Mouse (Mus musculus): Measurements from ENCODE around the gene Arhgap27. TPM values are rescaled to one million over a fixed set of nuclear protein-coding genes. Genes with fewer than 3 reads are reported as not detected.
"Not testable (repeated sequence)": the region's sequence is repeated elsewhere in the genome, so short reads cannot be mapped to it uniquely, and the experiment has no call there.

The Arhgap27 gene
- total RNA-seq (2021) = 10 to 100 TPM; 10.8 to 12.4 TPM
- long read RNA-seq, experiment 1, partial matches to known transcripts = 0 of 2 reads
- long read RNA-seq, experiment 1, other reads (novel, unspliced or antisense) = 1 of 2 reads
- long read RNA-seq, experiment 2, partial matches to known transcripts = 2 of 7 reads
- long read RNA-seq, experiment 2, other reads (novel, unspliced or antisense) = 4 of 7 reads

- intact Hi-C loops (cut with DNase I) = loop anchor here (5.0 kb wide), 1 partner anchor 34 kb away; no protein-coding TSS in a partner anchor
- DNase-seq (ENCODE audit: low spot score in 2 of 2) = peak; percentile 38 to 55
Observed at GRCm38 (mm10) chr11:103363214-103364148, at the start of gene Arhgap27. TSS of gene Arhgap27 (minus strand) at chr11:103363692.

- intact Hi-C loops (cut with DNase I) = no loop called here
- DNase-seq (ENCODE audit: low spot score in 2 of 2) = no peak
Observed at GRCm38 (mm10) chr11:103412950-103413423, 49.5 kb upstream of the Arhgap27 start.

GRCm38 (mm10) chr11:103411981-103412949 is 48.8 kb upstream of the Arhgap27 start, which contains the start of gene Plekhm1:
TSS of gene Plekhm1 (minus strand) at chr11:103412687.
- intact Hi-C loops (cut with DNase I) = no loop called here
- peak; percentile 95 to 96 for DNase-seq (ENCODE audit: low spot score in 2 of 2)

GRCm38 (mm10) chr11:103411301-103411700 is 47.8 kb upstream of the Arhgap27 start:
- DNase-seq (ENCODE audit: low spot score in 2 of 2) = no peak
- intact Hi-C loops (cut with DNase I) = no loop called here

GRCm38 (mm10) chr11:103408880-103409279 is 45.4 kb upstream of the Arhgap27 start:
- DNase-seq (ENCODE audit: low spot score in 2 of 2) = no peak
- intact Hi-C loops (cut with DNase I) = no loop called here

GRCm38 (mm10) chr11:103407136-103407535 is 43.6 kb upstream of the Arhgap27 start:
- intact Hi-C loops (cut with DNase I); DNase-seq (ENCODE audit: low spot score in 2 of 2): not testable (repeated sequence)

- intact Hi-C loops (cut with DNase I) = no loop called here
Observed at GRCm38 (mm10) chr11:103406551-103406950, 43.1 kb upstream of the Arhgap27 start.

GRCm38 (mm10) chr11:103405814-103406213 is 42.3 kb upstream of the Arhgap27 start:
- intact Hi-C loops (cut with DNase I) = no loop called here
- no peak for DNase-seq (ENCODE audit: low spot score in 2 of 2)

More at GRCm38 (mm10) chr11:103406551-103406950, 43.1 kb upstream of the Arhgap27 start:
- no peak for DNase-seq (ENCODE audit: low spot score in 2 of 2)

- DNase-seq (ENCODE audit: low spot score in 2 of 2) = no peak
- intact Hi-C loops (cut with DNase I) = no loop called here
Observed at GRCm38 (mm10) chr11:103404618-103405017, 41.1 kb upstream of the Arhgap27 start.

GRCm38 (mm10) chr11:103403776-103404175 is 40.3 kb upstream of the Arhgap27 start:
- DNase-seq (ENCODE audit: low spot score in 2 of 2) = no peak
- intact Hi-C loops (cut with DNase I) = no loop called here

- DNase-seq (ENCODE audit: low spot score in 2 of 2) = peak; percentile 22 to 23
- intact Hi-C loops (cut with DNase I) = no loop called here
Observed at GRCm38 (mm10) chr11:103402738-103403137, 39.2 kb upstream of the Arhgap27 start.

- peak; percentile 48 to 51 for DNase-seq (ENCODE audit: low spot score in 2 of 2)
- intact Hi-C loops (cut with DNase I) = no loop called here
Observed at GRCm38 (mm10) chr11:103402198-103402597, 38.7 kb upstream of the Arhgap27 start.

GRCm38 (mm10) chr11:103399986-103400385 is 36.5 kb upstream of the Arhgap27 start:
- DNase-seq (ENCODE audit: low spot score in 2 of 2) = no peak
- intact Hi-C loops (cut with DNase I) = loop anchor here (5.0 kb wide), 1 partner anchor 38 kb away; the partner anchor contains the start of gene Arhgap27

GRCm38 (mm10) chr11:103399050-103399449 is 35.6 kb upstream of the Arhgap27 start:
- intact Hi-C loops (cut with DNase I) = loop anchor here (5.0 kb wide), 1 partner anchor 37 kb away; the partner anchor contains the start of gene Arhgap27
- no peak for DNase-seq (ENCODE audit: low spot score in 2 of 2)

- DNase-seq (ENCODE audit: low spot score in 2 of 2) = no peak
- intact Hi-C loops (cut with DNase I) = loop anchor here (5.0 kb wide), 1 partner anchor 34 kb away; the partner anchor contains the start of gene Arhgap27
Observed at GRCm38 (mm10) chr11:103396682-103397081, 33.2 kb upstream of the Arhgap27 start.

- no peak for DNase-seq (ENCODE audit: low spot score in 2 of 2)
- intact Hi-C loops (cut with DNase I) = loop anchor here (5.0 kb wide), 1 partner anchor 34 kb away; the partner anchor contains the start of gene Arhgap27
Observed at GRCm38 (mm10) chr11:103396236-103396635, 32.7 kb upstream of the Arhgap27 start.

- intact Hi-C loops (cut with DNase I) = loop anchor here (5.0 kb wide), 1 partner anchor 32 kb away; the partner anchor contains the start of gene Arhgap27
- DNase-seq (ENCODE audit: low spot score in 2 of 2) = no peak
Observed at GRCm38 (mm10) chr11:103394604-103395003, 31.1 kb upstream of the Arhgap27 start.

GRCm38 (mm10) chr11:103394025-103394424 is 30.5 kb upstream of the Arhgap27 start:
- intact Hi-C loops (cut with DNase I) = no loop called here
- no peak for DNase-seq (ENCODE audit: low spot score in 2 of 2)
